Mouse (Mus musculus) limb, embryonic 10.5 days (tissue): Measurements from ENCODE around the gene Fkbp6. TPM values are rescaled to one million over a fixed set of nuclear protein-coding genes. Genes with fewer than 3 reads are reported as not detected.

ENCODE experiments used
- DNase-seq: peaks from one replicate; pipeline ENCODE4 v3.0.0-alpha.2; 2017; ENCODE audit warnings: low spot score
- H3K27ac ChIP-seq: fragments of 300-500 bp; sonication (generic); 2 replicates; pipeline ENCODE4 v1.5.1; 2016; ENCODE audit warnings: mild to moderate bottlenecking
- H3K27me3 ChIP-seq: fragments of 300-500 bp; sonication (generic); 2 replicates; pipeline ENCODE4 v1.6.1; 2016; ENCODE audit warnings: low read depth, mild to moderate bottlenecking; ENCODE audit not compliant: poor library complexity, severe bottlenecking
- H3K36me3 ChIP-seq: fragments of 300-500 bp; sonication (generic); 2 replicates; pipeline ENCODE4 v1.6.1; 2016; ENCODE audit warnings: mild to moderate bottlenecking, moderate library complexity
- H3K4me1 ChIP-seq: fragments of 300-500 bp; sonication (generic); 2 replicates; pipeline ENCODE4 v1.6.1; 2016
- H3K4me3 ChIP-seq: fragments of 300-500 bp; sonication (generic); 2 replicates; pipeline ENCODE4 v1.5.1; 2016; ENCODE audit warnings: mild to moderate bottlenecking, moderate library complexity
- H3K9me3 ChIP-seq: fragments of 300-500 bp; sonication (generic); replicated peaks from 2 replicates; pipeline ENCODE4 v1.6.1; 2016; ENCODE audit warnings: mild to moderate bottlenecking
- WGBS: fragments of 180-500 bp; shearing (Covaris S2); methylation state at CpG from one replicate; pipeline ENCODE4 v1.1.7; 2016; 5-methylcytosine and 5-hydroxymethylcytosine counted together
- microRNA-seq: library from miRNA; unstranded; fragments of <30 nt; microRNA quantifications from one replicate; pipeline ENCODE4, GENCODE M21; 2017
- polyA plus RNA-seq: library from polyadenylated mRNA; unstranded; fragments of >200 nt; fragmentation: Nextera tagmentation; extraction: Ambion mirVana; gene quantifications from 2 replicates; pipeline ENCODE4 v1.2.1, GENCODE M21; 2016

The Fkbp6 gene
- polyA plus RNA-seq, 1 experiment from 2014 or later, result not detected

DNA sequence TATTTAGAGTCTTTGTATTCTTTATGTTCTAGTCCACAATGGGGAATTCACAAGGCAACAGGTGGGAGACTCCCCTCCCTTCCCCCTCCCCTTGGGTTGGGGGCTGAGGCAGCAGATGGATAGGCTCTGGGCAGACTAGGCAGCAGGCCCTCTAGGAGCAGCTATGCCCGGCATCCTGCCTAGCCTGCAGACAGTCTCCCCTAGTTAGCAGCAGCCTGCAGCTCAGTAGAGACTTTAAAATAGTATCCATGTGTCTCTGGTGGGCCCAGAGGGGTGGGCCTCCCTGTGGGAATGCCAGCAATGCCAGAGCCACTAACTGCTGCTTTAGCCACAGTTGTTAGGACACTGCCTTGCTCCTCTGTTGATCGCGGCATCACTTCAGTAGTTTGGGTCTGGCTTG is 107.2 kb downstream of the Fkbp6 start:
- Histone ChIP-seq H3K27me3 (peaks cover 4% of the 10 kb centered on the region), H3K4me1 (no peaks in the 10 kb centered on the region), H3K4me3 (no peak overlapping the region), H3K27ac (no peak overlapping the region), H3K9me3 (no peaks in the 10 kb centered on the region), H3K36me3 (peaks cover 98% of the 10 kb centered on the region)
- WGBS, result 94% methylated on average over 3 of the region's 3 CpGs
- no peak for DNase-seq

DNA sequence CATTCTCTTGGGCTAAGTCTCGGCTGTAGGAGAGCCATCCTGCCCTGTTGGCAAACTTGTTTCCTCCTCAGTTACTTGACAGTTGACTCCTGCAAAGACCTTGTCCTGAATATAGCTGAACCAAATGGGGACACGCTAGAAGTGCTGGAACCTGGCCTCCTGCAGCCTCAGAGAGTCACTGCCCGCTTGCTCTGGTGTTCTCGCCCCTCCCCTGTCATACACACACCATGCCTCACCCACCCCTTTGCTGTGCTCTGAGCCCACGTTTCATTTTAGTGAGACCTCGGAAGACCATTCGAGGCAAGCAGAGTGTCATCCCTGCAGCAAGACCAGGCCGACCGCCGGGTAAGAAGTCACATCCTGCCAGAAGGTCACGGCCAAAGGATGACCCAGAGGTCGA is 107.7 kb downstream of the Fkbp6 start:
- 88% methylated on average over 12 of the region's 12 CpGs for WGBS
- no peaks in the 10 kb centered on the region for H3K27me3 ChIP-seq
- no peaks in the 10 kb centered on the region for H3K4me1 ChIP-seq
- no peak overlapping the region for H3K4me3 ChIP-seq
- H3K9me3 ChIP-seq, result no peaks in the 10 kb centered on the region
- DNase-seq, result no peak
- peaks cover 99% of the 10 kb centered on the region for H3K36me3 ChIP-seq
- no peak overlapping the region for H3K27ac ChIP-seq

Small RNAs within 50 kb of the gene (microRNA-seq; reads per million reads assigned to microRNA genes)
- gene Mir7033, result not detected

Other genes starting within 250 kb of the Fkbp6 start
- gene Tbl2, start 200.4 kb downstream of the Fkbp6 start, polyA plus RNA-seq, result 19.4 and 30.7 TPM in 2 replicates
- gene Bcl7b, start 181.8 kb downstream of the Fkbp6 start, polyA plus RNA-seq, result 44.5 and 45.4 TPM in 2 replicates
- gene Baz1b, start 162.8 kb downstream of the Fkbp6 start, polyA plus RNA-seq, result 58.1 and 68.3 TPM in 2 replicates
- 0.25 and 1.7 TPM in 2 replicates for gene Fzd9, start 98.8 kb downstream of the Fkbp6 start, polyA plus RNA-seq
- not detected in 2 replicates for gene Trim50, start 3.3 kb upstream of the Fkbp6 start, polyA plus RNA-seq
- 53.2 and 58.5 TPM in 2 replicates for gene Nsun5, start 19.9 kb upstream of the Fkbp6 start, polyA plus RNA-seq
- 23.0 and 23.4 TPM in 2 replicates for gene Pom121, start 44.5 kb upstream of the Fkbp6 start, polyA plus RNA-seq
- gene Hip1, start 195.1 kb upstream of the Fkbp6 start, polyA plus RNA-seq, result 46.1 and 49.1 TPM in 2 replicates
- not detected in 2 replicates for gene Ccl26, start 213.5 kb upstream of the Fkbp6 start, polyA plus RNA-seq
- 0.54 TPM in 1 of 2 replicates, not detected in the other for gene Ccl24, start 223.0 kb upstream of the Fkbp6 start, polyA plus RNA-seq